Mouse (Mus musculus) liver, embryonic 14.5 days (tissue): Measurements from ENCODE around the gene Shbg.

Source experiments
- CTCF ChIP-seq: IDR thresholded peaks from 2 replicates; pipeline ENCODE4 v1.5.1; 2016; ENCODE audit warnings: antibody characterized with exemption, low read depth, control low read depth
- EP300 ChIP-seq: IDR thresholded peaks from 2 replicates; pipeline ENCODE4 v1.6.1; 2016; ENCODE audit warnings: antibody characterized with exemption, low read depth

GRCm38 (mm10) chr11:69653399-69653798, 35.7 kb upstream of the Shbg start:
- TF ChIP-seq EP300 = no peak
- no peak for TF ChIP-seq CTCF
